Mouse (Mus musculus): ENCODE measurements at regions not wholly inside any gene's neighbourhood (a gene's known extent, or its start where the extent isn't known, plus 50 kb on each side); places are given as distances from the start of the nearest gene placed in this dataset.

DNA sequence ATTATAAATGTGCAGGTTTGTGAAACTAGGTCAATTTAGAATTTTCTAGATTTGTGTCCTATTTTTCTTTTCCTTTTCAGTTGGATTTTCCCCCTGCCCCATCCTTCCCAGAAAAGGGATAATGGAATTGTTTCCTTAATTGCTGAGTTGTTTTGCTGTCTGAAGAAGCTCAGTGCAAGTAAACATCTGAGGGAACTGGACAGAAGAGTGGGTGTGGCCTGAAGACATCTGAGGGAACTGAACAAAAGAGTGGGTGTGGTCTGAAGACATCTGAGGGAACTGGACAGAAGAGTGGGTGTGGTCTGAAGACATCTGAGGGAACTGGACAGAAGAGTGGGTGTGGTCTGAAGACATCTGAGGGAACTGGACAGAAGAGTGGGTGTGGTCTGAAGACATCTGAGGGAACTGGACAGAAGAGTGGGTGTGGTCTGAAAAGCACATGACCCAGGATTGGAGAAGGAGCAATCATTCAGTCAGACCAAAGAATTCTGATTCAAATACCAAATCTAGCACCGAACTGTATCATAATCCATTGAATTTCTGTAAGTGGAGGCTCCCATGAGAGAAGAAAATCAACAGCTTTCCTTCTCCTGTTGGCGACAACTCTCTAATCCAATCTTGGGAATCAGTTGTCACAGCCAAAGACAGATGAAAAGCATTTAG, 1479.8 kb downstream of the 4930444P10Rik start:
- WGBS: 96% methylated on average over 2 of the region's 2 CpGs
- ATAC-seq: no peak

DNA sequence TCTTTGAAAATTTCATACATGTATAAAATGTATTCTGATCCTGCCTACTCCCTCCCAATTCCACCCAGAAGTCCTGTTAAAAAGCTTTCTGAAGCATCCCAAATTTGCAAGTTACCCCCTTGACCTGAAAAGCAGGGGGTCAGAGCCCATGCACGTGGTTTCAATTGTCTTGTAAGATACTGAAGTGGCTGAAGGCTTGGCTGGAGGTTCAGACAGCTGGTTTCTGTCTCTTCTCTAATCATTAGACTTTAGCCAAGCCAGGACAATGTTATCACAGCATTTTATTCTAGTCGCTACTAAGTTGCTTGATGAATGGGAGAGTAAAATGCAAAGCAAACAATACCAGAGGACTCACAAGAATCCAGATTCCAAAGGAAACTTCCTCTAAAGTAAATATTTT, 1484.1 kb downstream of the 4930444P10Rik start:
- Histone ChIP-seq H3K36me3 (no peaks in the 10 kb centered on the region), H3K4me3 (replicated peaks) (no peak overlapping the region), H3K4me1 (replicated peaks) (no peaks in the 10 kb centered on the region), H3K9me3 (no peaks in the 10 kb centered on the region), H3K9ac (replicated peaks) (no peak overlapping the region), H3K27me3 (no peaks in the 10 kb centered on the region), H3K27ac (no peak overlapping the region), H3K4me2 (replicated peaks) (no peak overlapping the region)
- no peak for ATAC-seq
- whole genome bisulfite sequencing: 20% methylated on average over 2 of the region's 2 CpGs

More for the DNA sequence above, 1479.8 kb downstream of the 4930444P10Rik start:
- Histone ChIP-seq H3K27ac (no peak overlapping the region), H3K9ac (replicated peaks) (no peak overlapping the region), H3K9me3 (no peaks in the 10 kb centered on the region), H3K27me3 (no peaks in the 10 kb centered on the region), H3K4me1 (replicated peaks) (no peaks in the 10 kb centered on the region), H3K4me2 (replicated peaks) (no peak overlapping the region), H3K36me3 (no peaks in the 10 kb centered on the region), H3K4me3 (replicated peaks) (no peak overlapping the region)

GRCm38 (mm10) chr1:14595961-14596360, 1497.2 kb downstream of the 4930444P10Rik start:
- ATAC-seq: no peak
- 74% methylated on average over 1 of the region's 1 CpGs for WGBS
- H3K4me2 ChIP-seq (replicated peaks): no peak overlapping the region
- H3K4me3 ChIP-seq (replicated peaks): no peak overlapping the region
- no peaks in the 10 kb centered on the region for H3K36me3 ChIP-seq
- no peaks in the 10 kb centered on the region for H3K9me3 ChIP-seq
- no peak overlapping the region for H3K27ac ChIP-seq
- H3K4me1 ChIP-seq (replicated peaks): no peaks in the 10 kb centered on the region
- H3K27me3 ChIP-seq: no peaks in the 10 kb centered on the region
- H3K9ac ChIP-seq (replicated peaks): no peak overlapping the region

DNA sequence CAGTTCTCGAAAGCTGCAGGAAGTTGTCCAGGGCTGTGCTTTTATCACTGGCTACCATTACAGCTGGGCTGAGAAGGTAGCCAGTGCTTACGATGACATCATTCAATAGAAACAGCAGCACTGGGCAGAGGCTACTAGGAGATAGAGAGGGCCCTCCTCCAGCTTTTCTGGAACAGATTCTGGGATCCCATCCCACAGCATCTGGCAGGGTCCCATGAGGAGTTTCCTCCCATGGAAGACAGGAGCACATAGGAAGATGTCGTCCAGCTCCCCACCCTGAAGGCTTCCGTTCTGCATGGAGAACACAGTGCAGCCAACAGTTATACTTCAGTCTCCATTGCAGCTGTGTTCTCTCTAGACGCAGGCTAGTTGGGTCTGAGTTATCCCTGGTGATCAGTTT, 1503.2 kb downstream of the 4930444P10Rik start:
- no peak for ATAC-seq
- 96% methylated on average over 5 of the region's 5 CpGs for WGBS
- H3K9ac ChIP-seq (replicated peaks): no peak overlapping the region
- H3K27me3 ChIP-seq: no peaks in the 10 kb centered on the region
- H3K36me3 ChIP-seq: no peaks in the 10 kb centered on the region
- no peaks in the 10 kb centered on the region for H3K9me3 ChIP-seq
- H3K27ac ChIP-seq: no peak overlapping the region
- H3K4me1 ChIP-seq (replicated peaks): no peaks in the 10 kb centered on the region
- H3K4me3 ChIP-seq (replicated peaks): no peak overlapping the region
- H3K4me2 ChIP-seq (replicated peaks): no peak overlapping the region

GRCm38 (mm10) chr1:14579376-14579775, 1513.7 kb downstream of the 4930444P10Rik start:
- Histone ChIP-seq H3K4me2 (replicated peaks) (no peak overlapping the region), H3K4me3 (replicated peaks) (no peak overlapping the region), H3K36me3 (no peaks in the 10 kb centered on the region), H3K27me3 (no peaks in the 10 kb centered on the region), H3K9ac (replicated peaks) (no peak overlapping the region), H3K4me1 (replicated peaks) (no peaks in the 10 kb centered on the region), H3K27ac (no peak overlapping the region), H3K9me3 (no peaks in the 10 kb centered on the region)
- WGBS: 91% methylated on average over 1 of the region's 1 CpGs
- ATAC-seq: no peak

GRCm38 (mm10) chr1:14576263-14576662, 1516.9 kb downstream of the 4930444P10Rik start:
- WGBS: 98% methylated on average over 1 of the region's 1 CpGs
- Histone ChIP-seq H3K4me3 (replicated peaks) (no peak overlapping the region), H3K4me2 (replicated peaks) (no peak overlapping the region), H3K4me1 (replicated peaks) (no peaks in the 10 kb centered on the region), H3K9ac (replicated peaks) (no peak overlapping the region), H3K36me3 (no peaks in the 10 kb centered on the region), H3K27me3 (0 out of 2 replicates have a peak, but pooled peaks cover under 1% of the 10 kb centered on the region), H3K27ac (no peak overlapping the region), H3K9me3 (no peaks in the 10 kb centered on the region)
- no peak for ATAC-seq

DNA sequence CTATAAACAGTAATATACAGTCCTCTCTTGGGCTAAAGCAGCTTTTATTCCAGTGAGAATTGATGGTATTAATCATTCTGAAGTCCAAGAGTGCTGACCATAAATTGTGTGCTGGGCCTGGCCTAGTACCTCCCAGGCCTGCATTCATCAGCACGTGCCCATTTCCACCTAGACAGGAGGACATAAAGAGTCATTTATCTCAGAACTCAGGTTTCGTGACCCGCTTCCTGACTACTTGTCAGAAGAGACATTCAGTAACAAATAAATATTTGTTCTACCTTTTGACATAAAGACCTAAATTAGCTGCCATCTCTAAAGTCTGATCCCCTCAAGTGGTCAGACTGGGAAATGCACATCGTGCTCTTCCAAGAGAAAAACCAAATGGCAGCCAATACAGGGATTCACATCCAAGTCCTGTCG, 1522.6 kb downstream of the 4930444P10Rik start:
- Histone ChIP-seq H3K4me1 (replicated peaks) (no peaks in the 10 kb centered on the region), H3K4me3 (replicated peaks) (no peak overlapping the region), H3K4me2 (replicated peaks) (no peak overlapping the region), H3K27ac (no peak overlapping the region), H3K36me3 (no peaks in the 10 kb centered on the region), H3K27me3 (0 out of 2 replicates have a peak, but pooled peaks cover 3% of the 10 kb centered on the region), H3K9ac (replicated peaks) (no peak overlapping the region), H3K9me3 (no peaks in the 10 kb centered on the region)
- WGBS: 44% methylated on average over 5 of the region's 5 CpGs
- ATAC-seq: no peak

DNA sequence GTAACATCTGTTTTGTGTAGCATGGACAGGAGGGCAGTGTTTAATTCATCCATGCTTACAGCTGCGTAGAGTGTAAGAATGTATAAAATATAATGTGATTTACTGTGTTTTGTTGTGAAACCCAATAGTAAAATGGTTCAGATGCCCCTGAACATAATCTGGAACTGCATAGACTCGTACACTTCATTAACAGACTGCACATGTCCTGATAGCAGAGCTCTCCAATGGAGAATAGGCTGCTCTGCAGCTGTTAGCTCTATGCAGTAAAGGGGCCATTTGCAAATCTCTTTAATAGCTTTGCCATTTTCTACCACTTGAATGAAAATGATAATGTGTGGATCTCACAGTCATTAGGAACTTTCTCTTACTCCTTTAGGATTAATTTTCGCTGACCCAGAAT, 1523.0 kb downstream of the 4930444P10Rik start:
- Histone ChIP-seq H3K9me3 (no peaks in the 10 kb centered on the region), H3K36me3 (no peaks in the 10 kb centered on the region), H3K9ac (replicated peaks) (no peak overlapping the region), H3K4me2 (replicated peaks) (no peak overlapping the region), H3K4me3 (replicated peaks) (no peak overlapping the region), H3K4me1 (replicated peaks) (no peaks in the 10 kb centered on the region), H3K27me3 (0 out of 2 replicates have a peak, but pooled peaks cover 3% of the 10 kb centered on the region), H3K27ac (no peak overlapping the region)
- WGBS: 67% methylated on average over 3 of the region's 3 CpGs
- peak; percentile 40; the same call in 1 of the 2 replicates for ATAC-seq

DNA sequence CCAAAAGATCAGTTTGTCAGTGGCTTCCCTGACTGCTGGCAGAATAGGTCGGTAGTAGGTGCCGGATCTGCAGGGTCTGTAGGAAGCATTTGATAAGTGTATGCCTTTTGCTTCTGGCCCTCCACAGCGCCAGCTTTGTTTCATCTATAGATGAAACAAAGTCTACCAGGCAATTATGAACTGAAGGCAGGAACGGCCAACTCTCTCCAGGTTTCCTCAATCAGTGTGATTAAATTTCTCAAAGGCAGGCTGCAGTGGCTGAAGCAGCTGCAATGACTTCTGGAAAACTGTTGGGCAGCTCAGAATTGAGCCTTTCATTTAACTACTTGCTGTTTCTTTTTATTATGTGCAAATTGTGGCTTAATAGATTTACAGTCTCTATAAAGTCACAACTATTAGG, 1526.1 kb downstream of the 4930444P10Rik start:
- H3K4me1 ChIP-seq (replicated peaks): no peaks in the 10 kb centered on the region
- no peak for ATAC-seq
- H3K27ac ChIP-seq: no peak overlapping the region
- H3K36me3 ChIP-seq: no peaks in the 10 kb centered on the region
- WGBS: 64% methylated on average over 4 of the region's 4 CpGs
- H3K4me3 ChIP-seq (replicated peaks): no peak overlapping the region
- no peak overlapping the region for H3K9ac ChIP-seq (replicated peaks)
- no peaks in the 10 kb centered on the region for H3K9me3 ChIP-seq
- H3K4me2 ChIP-seq (replicated peaks): no peak overlapping the region
- H3K27me3 ChIP-seq: 0 out of 2 replicates have a peak, but pooled peaks cover 3% of the 10 kb centered on the region

GRCm38 (mm10) chr1:14566386-14566785, 1526.7 kb downstream of the 4930444P10Rik start:
- Histone ChIP-seq H3K4me2 (replicated peaks) (no peak overlapping the region), H3K4me3 (replicated peaks) (no peak overlapping the region), H3K9me3 (no peaks in the 10 kb centered on the region), H3K27ac (no peak overlapping the region), H3K27me3 (0 out of 2 replicates have a peak, but pooled peaks cover 3% of the 10 kb centered on the region), H3K4me1 (replicated peaks) (no peaks in the 10 kb centered on the region), H3K36me3 (no peaks in the 10 kb centered on the region), H3K9ac (replicated peaks) (no peak overlapping the region)
- no peak for ATAC-seq
- 56% methylated on average over 1 of the region's 1 CpGs for WGBS

Measured in midbrain, embryonic 13.5 days (tissue).